Mouse (Mus musculus): ENCODE measurements around the gene Sox10.

GRCm38 (mm10) chr15:79110031-79110430 lies 55.0 kb downstream of the Sox10 start:
- TF ChIP-seq ZC3H11A (IDR thresholded peaks at IDR 0.05; ENCODE audit: borderline replicate concordance, low read depth, low read length) (no peak), CHD2 (IDR thresholded peaks at IDR 0.05; ENCODE audit: low read depth, low read length) (no peak), MAFK (IDR thresholded peaks at IDR 0.05; ENCODE audit: insufficient read depth, low read depth, low read length) (no peak), HCFC1 (IDR thresholded peaks at IDR 0.05; ENCODE audit: borderline replicate concordance, insufficient read depth, low read length) (no peak)
